Mouse (Mus musculus): ENCODE measurements around the gene Neurl4. TPM values are rescaled to one million over a fixed set of nuclear protein-coding genes. Genes with fewer than 3 reads are reported as not detected.

Gene Neurl4
- polyA plus RNA-seq, 1 experiment, result 42.2 TPM

DNA sequence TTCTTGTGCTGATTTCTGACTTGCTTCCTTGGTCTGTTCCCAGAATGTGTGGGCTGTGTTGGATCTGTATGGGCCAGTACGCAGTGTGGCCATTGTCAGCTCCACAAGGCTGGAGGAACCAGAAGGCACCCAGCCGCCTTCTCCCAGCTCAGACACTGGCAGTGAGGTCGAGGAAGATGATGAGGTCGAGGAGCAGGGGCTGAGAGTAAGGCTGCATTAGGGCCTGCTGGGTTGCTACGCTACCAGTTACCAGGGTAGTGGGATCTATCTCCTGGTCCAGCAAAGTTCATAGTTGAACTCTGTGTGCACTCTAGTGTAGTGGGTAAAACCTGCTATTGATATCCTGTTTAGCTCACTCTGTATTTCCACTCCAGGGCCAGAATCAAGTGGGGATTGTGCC is 8.3 kb downstream of the Neurl4 start:
- H3K36me3 ChIP-seq (ENCODE audit: control insufficient read depth, insufficient read depth), result peaks cover 58% of the 10 kb centered on the region
- TF ChIP-seq REST (IDR thresholded peaks at IDR 0.05; ENCODE audit: insufficient read depth, insufficient read length), result no peak
- TF ChIP-seq TCF3 (IDR thresholded peaks at IDR 0.05; ENCODE audit: insufficient read length, low read depth), result no peak
- no peak for TF ChIP-seq CEBPB (IDR thresholded peaks at IDR 0.05; ENCODE audit: insufficient read depth, poor library complexity, severe bottlenecking)
- TF ChIP-seq E2F4 (IDR thresholded peaks at IDR 0.05; ENCODE audit: insufficient read depth), result no peak
- no peak for TF ChIP-seq MYOG (IDR thresholded peaks at IDR 0.05; ENCODE audit: control insufficient read depth in 1 of 3, insufficient read depth in 1 of 3, insufficient read length in 2 of 3, low read depth in 2 of 3)
- no peak for TF ChIP-seq SRF (IDR thresholded peaks at IDR 0.05; ENCODE audit: control insufficient read depth, insufficient read length, low read depth)
- H3K27me3 ChIP-seq (ENCODE audit: control insufficient read depth, insufficient read depth, insufficient read length), result no peaks in the 10 kb centered on the region
- peaks cover under 1% of the 10 kb centered on the region for H3K79me2 ChIP-seq (ENCODE audit: control insufficient read depth, insufficient read depth)
- no peak overlapping the region for H3K4me3 ChIP-seq
- H3ac ChIP-seq (ENCODE audit: control insufficient read depth, insufficient read length), result no peak overlapping the region
- H3K4me2 ChIP-seq (ENCODE audit: low read depth), result no peak overlapping the region

DNA sequence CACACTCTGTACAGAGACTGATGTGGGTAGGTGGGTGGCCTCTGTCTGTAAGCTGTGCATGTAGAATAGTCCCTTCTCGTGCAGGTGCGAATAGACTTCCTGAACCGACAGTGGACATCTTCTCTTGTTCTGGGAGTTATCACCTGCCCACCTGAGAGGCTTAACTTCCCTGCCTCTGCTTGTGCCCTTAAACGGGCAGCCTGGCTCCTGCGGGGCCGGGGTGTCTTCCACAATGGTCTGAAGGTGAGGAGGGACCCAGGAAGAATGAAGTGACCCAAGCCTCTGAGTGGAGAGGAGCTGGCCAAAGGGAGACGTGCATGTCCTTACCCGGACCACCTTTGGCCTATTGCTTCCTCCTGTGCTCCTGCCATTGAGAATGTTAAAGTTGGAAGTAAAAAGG is 9.3 kb downstream of the Neurl4 start:
- no peak for TF ChIP-seq MYOD1 (IDR thresholded peaks at IDR 0.05; ENCODE audit: control insufficient read depth in 1 of 3, insufficient read length in 2 of 3, low read depth in 2 of 3)
- no peak overlapping the region for H3ac ChIP-seq (ENCODE audit: control insufficient read depth, insufficient read length)
- no peak overlapping the region for H3K4me2 ChIP-seq (ENCODE audit: low read depth)
- peaks cover 53% of the 10 kb centered on the region for H3K36me3 ChIP-seq (ENCODE audit: control insufficient read depth, insufficient read depth)
- peaks cover 7% of the 10 kb centered on the region for H3K79me2 ChIP-seq (ENCODE audit: control insufficient read depth, insufficient read depth)
- no peaks in the 10 kb centered on the region for H3K27me3 ChIP-seq (ENCODE audit: control insufficient read depth, insufficient read depth, insufficient read length)
- H3K4me3 ChIP-seq, result no peak overlapping the region

DNA sequence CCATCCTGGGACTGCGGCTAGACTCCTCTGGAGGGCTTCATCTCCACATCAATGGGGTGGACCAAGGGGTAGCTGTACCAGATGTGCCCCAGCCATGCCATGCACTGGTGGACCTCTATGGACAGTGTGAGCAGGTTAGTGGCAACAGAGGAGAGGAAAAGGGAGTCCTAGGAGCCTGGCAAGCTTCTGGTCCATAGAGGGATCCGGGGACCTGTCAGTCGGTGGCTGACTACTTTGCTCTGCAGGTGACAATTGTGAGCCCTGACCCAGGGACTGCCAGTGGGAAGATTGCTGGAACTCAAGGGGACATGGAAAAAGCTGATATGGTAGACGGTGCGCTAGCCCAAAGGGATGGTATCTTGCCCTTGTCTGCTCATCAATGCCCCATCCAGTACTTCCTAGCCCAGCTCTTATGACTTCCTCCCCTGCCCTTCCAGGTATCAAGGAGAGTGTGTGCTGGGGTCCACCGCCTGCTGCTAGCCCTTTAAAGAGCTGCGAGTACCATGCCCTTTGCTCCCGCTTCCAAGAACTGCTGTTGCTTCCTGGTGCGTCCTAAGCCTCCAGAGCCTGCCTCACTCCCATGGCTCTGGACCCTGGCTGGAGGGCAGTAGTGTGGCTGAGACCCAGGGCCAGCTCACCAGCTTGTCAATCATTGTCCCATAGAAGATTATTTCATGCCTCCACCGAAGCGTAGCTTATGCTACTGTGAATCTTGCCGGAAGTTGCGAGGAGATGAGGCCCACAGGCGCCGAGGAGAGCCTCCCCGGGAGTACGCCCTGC is 10.1 kb downstream of the Neurl4 start:
- no peak overlapping the region for H3ac ChIP-seq (ENCODE audit: control insufficient read depth, insufficient read length)

GRCm38 (mm10) chr11:69911701-69912100 is 10.8 kb downstream of the Neurl4 start:
- TF ChIP-seq POLR2A (IDR thresholded peaks at IDR 0.05; ENCODE audit: insufficient read length, low read depth), result no peak
- no peak for TF ChIP-seq SRF (IDR thresholded peaks at IDR 0.05; ENCODE audit: control insufficient read depth, insufficient read length, low read depth)
- TF ChIP-seq E2F4 (IDR thresholded peaks at IDR 0.05; ENCODE audit: insufficient read depth), result no peak
- Histone ChIP-seq H3K4me2 (ENCODE audit: low read depth) (no peak overlapping the region), H3K36me3 (ENCODE audit: control insufficient read depth, insufficient read depth) (peaks cover 55% of the 10 kb centered on the region), H3ac (ENCODE audit: control insufficient read depth, insufficient read length) (no peak overlapping the region), H3K79me2 (ENCODE audit: control insufficient read depth, insufficient read depth) (peaks cover 19% of the 10 kb centered on the region), H3K27me3 (ENCODE audit: control insufficient read depth, insufficient read depth, insufficient read length) (no peaks in the 10 kb centered on the region), H3K4me3 (no peak overlapping the region)

More for the DNA sequence above, 10.1 kb downstream of the Neurl4 start:
- Histone ChIP-seq H3K27me3 (ENCODE audit: control insufficient read depth, insufficient read depth, insufficient read length) (no peaks in the 10 kb centered on the region), H3K4me3 (no peak overlapping the region), H3K4me2 (ENCODE audit: low read depth) (no peak overlapping the region), H3K79me2 (ENCODE audit: control insufficient read depth, insufficient read depth) (peaks cover 12% of the 10 kb centered on the region), H3K36me3 (ENCODE audit: control insufficient read depth, insufficient read depth) (peaks cover 52% of the 10 kb centered on the region)
- no peak for TF ChIP-seq REST (IDR thresholded peaks at IDR 0.05; ENCODE audit: insufficient read depth, insufficient read length)
- no peak for TF ChIP-seq SRF (IDR thresholded peaks at IDR 0.05; ENCODE audit: control insufficient read depth, insufficient read length, low read depth)
- TF ChIP-seq TCF3 (IDR thresholded peaks at IDR 0.05; ENCODE audit: insufficient read length, low read depth), result no peak
- no peak for TF ChIP-seq POLR2AphosphoS2 (IDR thresholded peaks at IDR 0.05; ENCODE audit: insufficient read length, low read depth)
- no peak for TF ChIP-seq USF1 (IDR thresholded peaks at IDR 0.05; ENCODE audit: low read depth)
- no peak for TF ChIP-seq MYOD1 (IDR thresholded peaks at IDR 0.05; ENCODE audit: control insufficient read depth in 1 of 3, insufficient read length in 2 of 3, low read depth in 2 of 3)
- no peak for TF ChIP-seq E2F4 (IDR thresholded peaks at IDR 0.05; ENCODE audit: insufficient read depth)
- TF ChIP-seq CEBPB (IDR thresholded peaks at IDR 0.05; ENCODE audit: insufficient read depth, poor library complexity, severe bottlenecking), result no peak
- TF ChIP-seq TCF12 (IDR thresholded peaks at IDR 0.05; ENCODE audit: insufficient read depth, poor library complexity, severe bottlenecking), result no peak
- TF ChIP-seq MAX (IDR thresholded peaks at IDR 0.05; ENCODE audit: low read depth), result no peak
- no peak for TF ChIP-seq MYOG (IDR thresholded peaks at IDR 0.05; ENCODE audit: control insufficient read depth in 1 of 3, insufficient read depth in 1 of 3, insufficient read length in 2 of 3, low read depth in 2 of 3)

DNA sequence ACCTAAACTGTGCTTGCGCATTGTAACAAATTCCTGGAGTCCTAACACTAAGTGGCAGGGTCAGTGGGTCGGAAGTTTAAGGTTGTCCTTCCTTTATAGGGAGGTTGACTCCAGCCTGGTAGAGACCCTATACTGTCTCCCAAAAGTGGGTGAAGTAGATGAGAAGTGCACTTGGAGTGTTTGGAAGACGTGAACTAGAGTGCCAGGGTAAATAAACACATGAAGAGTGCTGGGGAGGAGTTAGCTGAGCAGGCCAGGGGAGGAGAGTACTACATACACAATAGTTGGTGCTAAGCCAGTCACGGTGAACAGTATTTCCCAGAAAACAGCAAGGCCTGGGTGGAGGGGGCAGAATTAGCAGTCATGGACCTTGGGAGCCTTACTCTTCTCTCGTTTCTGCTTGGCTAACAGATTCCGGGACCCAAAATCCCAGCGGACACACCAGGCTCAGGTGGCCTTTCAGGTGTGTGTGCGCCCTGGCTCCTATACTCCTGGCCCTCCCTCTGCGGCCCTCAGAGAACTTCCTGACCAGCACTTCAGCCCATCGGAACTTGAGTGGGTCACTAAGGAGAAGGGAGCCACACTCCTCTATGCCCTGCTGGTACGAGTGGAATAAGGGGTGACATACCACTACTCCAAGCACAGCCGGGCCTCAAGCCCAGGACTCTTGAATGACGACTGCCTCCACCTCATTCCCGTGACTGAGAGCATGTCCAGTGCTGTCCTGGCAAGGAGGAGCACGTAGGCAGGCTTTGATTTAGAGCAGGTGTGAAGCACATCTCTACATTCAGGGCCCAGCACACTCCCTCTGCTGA is 12.1 kb downstream of the Neurl4 start:
- Histone ChIP-seq H3ac (ENCODE audit: control insufficient read depth, insufficient read length) (no peak overlapping the region), H3K36me3 (ENCODE audit: control insufficient read depth, insufficient read depth) (peaks cover 55% of the 10 kb centered on the region), H3K4me3 (peak overlapping the region; percentile 50), H3K27me3 (ENCODE audit: control insufficient read depth, insufficient read depth, insufficient read length) (no peaks in the 10 kb centered on the region), H3K4me2 (ENCODE audit: low read depth) (peak overlapping the region; percentile 79), H3K79me2 (ENCODE audit: control insufficient read depth, insufficient read depth) (peaks cover 31% of the 10 kb centered on the region)
- TF ChIP-seq CEBPB (IDR thresholded peaks at IDR 0.05; ENCODE audit: insufficient read depth, poor library complexity, severe bottlenecking), result no peak
- TF ChIP-seq TCF3 (IDR thresholded peaks at IDR 0.05; ENCODE audit: insufficient read length, low read depth), result no peak
- no peak for TF ChIP-seq POLR2A (IDR thresholded peaks at IDR 0.05; ENCODE audit: insufficient read length, low read depth)
- no peak for TF ChIP-seq E2F4 (IDR thresholded peaks at IDR 0.05; ENCODE audit: insufficient read depth)

Measured in myocyte (in vitro differentiated cells).